Mouse (Mus musculus): ENCODE data around the gene Epha10. TPM values are rescaled to one million over a fixed set of nuclear protein-coding genes. Genes with fewer than 3 reads are reported as not detected.

Gene Epha10
- total and polyA plus RNA-seq, 2 experiments from 2014 or later, result 13.7 to 49.6 TPM

GRCm38 (mm10) chr4:124861283-124862188 is 19.2 kb upstream of the Epha10 start, which contains the start of gene Maneal:
Gene Maneal, minus strand, starts transcription at chr4:124862171.
- Histone ChIP-seq H3K27me3 (ENCODE audit: insufficient read depth, low read length) (no peaks in the 10 kb centered on the region), H3K9ac (replicated peaks; ENCODE audit: low read length) (peak within 1 kb of the TSS; percentile 67), H3K36me3 (ENCODE audit: insufficient read depth, low read length) (peaks cover 14% of the 10 kb centered on the region), H3K4me1 (ENCODE audit: insufficient read depth, low read length) (peaks cover 13% of the 10 kb centered on the region), H3K27ac (peak within 1 kb of the TSS; percentile 71), H3K9me3 (ENCODE audit: low read length) (no peaks in the 10 kb centered on the region), H3K4me3 (ENCODE audit: low read length) (peak within 1 kb of the TSS; percentile 55), H3K4me2 (ENCODE audit: low read depth, low read length) (peak within 1 kb of the TSS; percentile 82)
- peak; percentile 48 for DNase-seq (ENCODE audit: low spot score)
- WGBS, result 2% methylated on average over 75 of the region's 77 CpGs
- peak; percentile 57 for ATAC-seq
- TF ChIP-seq CTCF (IDR thresholded peaks at IDR 0.05; ENCODE audit: low read depth), result no peak

GRCm38 (mm10) chr4:124872719-124873118 is 8.0 kb upstream of the Epha10 start:
- Histone ChIP-seq H3K9ac (replicated peaks; ENCODE audit: low read length) (no peak overlapping the region), H3K27ac (no peak overlapping the region), H3K4me3 (ENCODE audit: low read length) (no peak overlapping the region), H3K27me3 (ENCODE audit: insufficient read depth, low read length) (no peaks in the 10 kb centered on the region), H3K36me3 (ENCODE audit: insufficient read depth, low read length) (no peaks in the 10 kb centered on the region), H3K4me2 (ENCODE audit: low read depth, low read length) (no peak overlapping the region), H3K9me3 (ENCODE audit: low read length) (no peaks in the 10 kb centered on the region), H3K4me1 (ENCODE audit: insufficient read depth, low read length) (no peaks in the 10 kb centered on the region)
- TF ChIP-seq CTCF (IDR thresholded peaks at IDR 0.05; ENCODE audit: low read depth), result peak; percentile 62
- 94% methylated on average over 1 of the region's 1 CpGs for WGBS
- ATAC-seq, result no peak
- no peak for DNase-seq (ENCODE audit: low spot score)

GRCm38 (mm10) chr4:124881341-124881908 is 726 bp downstream of the Epha10 start:
- Histone ChIP-seq H3K4me3 (ENCODE audit: low read length) (peak overlapping the region; percentile 49), H3K27me3 (ENCODE audit: insufficient read depth, low read length) (peaks cover 10% of the 10 kb centered on the region; the same call in 1 of the 2 replicates), H3K4me1 (ENCODE audit: insufficient read depth, low read length) (no peaks in the 10 kb centered on the region; the same call in 1 of the 2 replicates), H3K4me2 (ENCODE audit: low read depth, low read length) (peak overlapping the region; percentile 61), H3K9ac (replicated peaks; ENCODE audit: low read length) (peak overlapping the region; percentile 46), H3K36me3 (ENCODE audit: insufficient read depth, low read length) (no peaks in the 10 kb centered on the region), H3K27ac (peak overlapping the region; percentile 70), H3K9me3 (ENCODE audit: low read length) (no peaks in the 10 kb centered on the region)
- DNase-seq (ENCODE audit: low spot score), result peak; percentile 95
- WGBS, result under 1% methylated on average over 37 of the region's 37 CpGs
- peak; percentile 95 for ATAC-seq
- peak; percentile 24; the same call in 1 of the 2 replicates for TF ChIP-seq CTCF (IDR thresholded peaks at IDR 0.05; ENCODE audit: low read depth)

DNA sequence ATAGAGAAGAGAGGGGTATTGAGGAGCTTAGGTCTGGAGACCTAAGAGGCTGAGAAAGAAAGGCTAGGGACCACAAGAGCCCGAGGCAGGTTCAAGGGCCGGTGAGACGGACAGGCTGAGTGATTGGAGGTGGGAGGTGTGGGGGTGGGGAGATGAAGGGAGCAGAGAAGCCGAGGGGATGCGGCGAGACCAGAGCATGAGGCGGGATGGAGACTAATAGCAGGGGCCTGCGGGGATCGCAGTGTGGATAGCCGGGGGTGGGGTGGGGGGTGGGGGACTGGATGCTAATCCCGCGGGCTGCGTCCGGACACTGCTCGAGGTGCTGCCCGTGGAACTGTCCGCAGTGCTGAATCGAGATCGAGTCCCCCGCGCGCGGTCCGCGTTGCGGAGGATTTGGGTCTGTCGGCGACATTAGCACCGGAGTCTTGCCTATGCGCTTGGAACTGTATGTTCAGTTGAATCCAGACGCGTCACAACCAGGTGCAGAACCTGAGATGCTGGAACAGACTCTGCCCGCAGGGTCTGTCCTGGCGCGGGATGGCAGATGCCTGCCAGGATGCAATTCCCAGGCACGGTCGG is 1.5 kb downstream of the Epha10 start:
- WGBS, result under 1% methylated on average over 34 of the region's 37 CpGs
- Histone ChIP-seq H3K27me3 (ENCODE audit: insufficient read depth, low read length) (peaks cover 10% of the 10 kb centered on the region; the same call in 1 of the 2 replicates), H3K4me2 (ENCODE audit: low read depth, low read length) (peak overlapping the region; percentile 61), H3K9me3 (ENCODE audit: low read length) (no peaks in the 10 kb centered on the region), H3K4me1 (ENCODE audit: insufficient read depth, low read length) (no peaks in the 10 kb centered on the region; the same call in 1 of the 2 replicates), H3K4me3 (ENCODE audit: low read length) (peak overlapping the region; percentile 49), H3K27ac (peak overlapping the region; percentile 70), H3K36me3 (ENCODE audit: insufficient read depth, low read length) (no peaks in the 10 kb centered on the region), H3K9ac (replicated peaks; ENCODE audit: low read length) (peak overlapping the region; percentile 46)
- DNase-seq (ENCODE audit: low spot score) (peak; percentile 48), ATAC-seq (peak; percentile 27; the same call in 1 of the 2 replicates)
- TF ChIP-seq CTCF (IDR thresholded peaks at IDR 0.05; ENCODE audit: low read depth), result no peak

GRCm38 (mm10) chr4:124888702-124889101 is 8.0 kb downstream of the Epha10 start:
- Histone ChIP-seq H3K27ac (no peak overlapping the region), H3K36me3 (ENCODE audit: insufficient read depth, low read length) (no peaks in the 10 kb centered on the region), H3K9me3 (ENCODE audit: low read length) (no peaks in the 10 kb centered on the region), H3K9ac (replicated peaks; ENCODE audit: low read length) (no peak overlapping the region), H3K4me2 (ENCODE audit: low read depth, low read length) (no peak overlapping the region), H3K4me3 (ENCODE audit: low read length) (no peak overlapping the region), H3K4me1 (ENCODE audit: insufficient read depth, low read length) (no peaks in the 10 kb centered on the region), H3K27me3 (ENCODE audit: insufficient read depth, low read length) (no peaks in the 10 kb centered on the region; the same call in 1 of the 2 replicates)
- ATAC-seq (no peak), DNase-seq (ENCODE audit: low spot score) (no peak)
- no peak for TF ChIP-seq CTCF (IDR thresholded peaks at IDR 0.05; ENCODE audit: low read depth)
- 56% methylated on average over 7 of the region's 7 CpGs for WGBS

DNA sequence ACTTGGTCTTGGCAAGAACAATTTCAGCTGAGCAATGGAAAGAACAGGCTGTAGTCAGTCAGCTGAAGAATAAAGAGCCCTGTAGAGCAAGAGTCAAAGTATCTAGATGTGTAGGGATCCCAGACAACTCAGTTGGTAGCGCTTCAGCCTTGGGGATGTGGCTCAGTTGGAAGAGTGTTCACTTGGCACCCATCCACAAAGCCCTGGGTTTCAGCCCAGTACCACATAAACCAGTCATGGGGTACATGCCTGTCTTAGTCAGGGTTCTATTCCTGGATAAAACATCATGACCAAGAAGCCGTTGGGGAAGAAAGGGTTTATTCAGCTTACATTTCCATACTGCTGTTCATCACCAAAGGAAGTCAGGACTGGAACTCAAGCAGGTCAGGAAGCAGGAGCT is 9.2 kb downstream of the Epha10 start:
- WGBS, result 69% methylated on average over 2 of the region's 2 CpGs
- H3K36me3 ChIP-seq (ENCODE audit: insufficient read depth, low read length), result no peaks in the 10 kb centered on the region
- DNase-seq (ENCODE audit: low spot score) (no peak), ATAC-seq (no peak)
- H3K27ac ChIP-seq, result no peak overlapping the region
- peaks cover 7% of the 10 kb centered on the region; the same call in 1 of the 2 replicates for H3K4me1 ChIP-seq (ENCODE audit: insufficient read depth, low read length)
- no peaks in the 10 kb centered on the region for H3K9me3 ChIP-seq (ENCODE audit: low read length)
- H3K4me2 ChIP-seq (ENCODE audit: low read depth, low read length), result no peak overlapping the region
- no peak overlapping the region for H3K4me3 ChIP-seq (ENCODE audit: low read length)
- H3K27me3 ChIP-seq (ENCODE audit: insufficient read depth, low read length), result peaks cover 2% of the 10 kb centered on the region; the same call in 1 of the 2 replicates
- TF ChIP-seq CTCF (IDR thresholded peaks at IDR 0.05; ENCODE audit: low read depth), result no peak
- H3K9ac ChIP-seq (replicated peaks; ENCODE audit: low read length), result no peak overlapping the region

Measured in hindbrain, postnatal 0 days (tissue).